Mouse (Mus musculus): ENCODE results near the gene Erg28. TPM values are rescaled to one million over a fixed set of nuclear protein-coding genes. Genes with fewer than 3 reads are reported as not detected.

Erg28 gene
- polyA plus RNA-seq, 1 experiment from 2014 or later = 125 TPM

DNA sequence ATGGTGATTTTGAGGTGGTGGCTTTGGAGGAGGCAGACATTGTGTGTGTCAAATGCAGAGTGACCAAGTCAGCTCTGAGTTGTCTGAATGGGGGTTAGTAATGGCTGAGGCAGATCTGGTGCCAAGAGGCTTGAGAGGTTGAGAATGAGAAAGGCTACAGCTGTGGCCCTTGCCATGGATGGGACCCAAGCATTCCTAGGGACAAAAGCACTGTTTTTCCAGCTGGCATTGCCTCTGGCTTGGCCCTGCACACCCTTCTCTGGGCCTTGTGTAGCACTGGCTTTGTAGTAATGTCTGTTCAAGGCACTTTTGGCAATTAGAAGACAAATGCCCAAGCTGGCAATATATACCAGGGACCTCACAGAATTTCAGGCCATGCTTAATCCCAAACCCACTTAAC lies 13.4 kb downstream of the Erg28 start:
- Histone ChIP-seq H3K4me2 (no peak overlapping the region), H3K4me1 (no peaks in the 10 kb centered on the region), H3K9me3 (no peaks in the 10 kb centered on the region), H3K9ac (no peak overlapping the region), H3K27me3 (no peaks in the 10 kb centered on the region), H3K4me3 (no peak overlapping the region), H3K27ac (no peak overlapping the region), H3K36me3 (peaks cover 50% of the 10 kb centered on the region)
- ATAC-seq (ENCODE audit: insufficient number of reproducible peaks, low FRiP score, low TSS enrichment, low read depth) = no peak

DNA sequence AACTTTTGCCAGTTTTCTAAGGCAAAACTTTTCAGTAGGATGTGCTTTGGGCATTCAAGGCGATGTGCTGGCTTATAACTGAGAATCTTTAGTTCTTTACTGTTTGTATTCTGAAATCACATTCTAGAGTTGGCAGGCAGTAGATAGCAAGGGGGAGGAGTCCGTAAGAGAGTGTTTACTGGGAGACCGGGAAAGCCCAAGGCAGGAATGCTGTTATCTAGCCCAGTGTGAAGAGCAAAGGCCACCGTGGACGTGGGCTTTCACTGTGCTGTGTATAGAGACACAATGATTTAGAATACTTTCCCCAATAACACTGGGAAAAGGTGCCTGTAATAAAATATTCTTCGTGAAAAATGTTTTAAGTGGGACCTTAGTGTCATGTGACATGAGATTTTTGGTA lies 14.6 kb downstream of the Erg28 start:
- Histone ChIP-seq H3K27me3 (no peaks in the 10 kb centered on the region), H3K27ac (no peak overlapping the region), H3K36me3 (peaks cover 39% of the 10 kb centered on the region), H3K9ac (no peak overlapping the region), H3K4me3 (no peak overlapping the region), H3K4me1 (no peaks in the 10 kb centered on the region), H3K9me3 (no peaks in the 10 kb centered on the region), H3K4me2 (no peak overlapping the region)
- 64% methylated on average over 6 of the region's 6 CpGs for WGBS
- no peak for ATAC-seq (ENCODE audit: insufficient number of reproducible peaks, low FRiP score, low TSS enrichment, low read depth)

DNA sequence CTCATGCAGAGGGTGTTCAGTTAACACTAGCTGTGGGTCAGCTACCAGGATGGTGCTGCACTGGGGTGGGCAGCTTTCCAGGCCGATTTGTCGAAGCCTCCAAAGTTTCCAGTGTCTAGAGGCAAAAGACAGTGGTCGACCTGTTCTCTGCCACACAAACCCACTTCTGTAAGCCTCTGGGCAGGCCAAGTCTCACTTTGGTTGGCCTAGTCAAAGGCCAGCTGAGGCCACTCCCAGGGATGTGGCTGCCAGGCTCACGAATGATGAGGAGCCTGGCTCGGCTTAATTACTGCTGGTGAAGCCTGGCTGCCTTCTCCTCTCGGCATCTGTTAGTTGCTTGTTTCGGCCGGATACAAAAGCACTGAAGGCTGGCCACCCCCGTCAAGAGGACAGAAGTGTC lies 24.3 kb downstream of the Erg28 start:
- Histone ChIP-seq H3K9me3 (no peaks in the 10 kb centered on the region), H3K4me2 (no peak overlapping the region), H3K27me3 (no peaks in the 10 kb centered on the region), H3K27ac (peak overlapping the region; percentile 33; the same call in 1 of the 2 replicates), H3K36me3 (no peaks in the 10 kb centered on the region), H3K4me1 (no peaks in the 10 kb centered on the region), H3K9ac (no peak overlapping the region), H3K4me3 (no peak overlapping the region)
- 45% methylated on average over 9 of the region's 9 CpGs for WGBS
- ATAC-seq (ENCODE audit: insufficient number of reproducible peaks, low FRiP score, low TSS enrichment, low read depth) = no peak; the same call in 1 of the 2 replicates

DNA sequence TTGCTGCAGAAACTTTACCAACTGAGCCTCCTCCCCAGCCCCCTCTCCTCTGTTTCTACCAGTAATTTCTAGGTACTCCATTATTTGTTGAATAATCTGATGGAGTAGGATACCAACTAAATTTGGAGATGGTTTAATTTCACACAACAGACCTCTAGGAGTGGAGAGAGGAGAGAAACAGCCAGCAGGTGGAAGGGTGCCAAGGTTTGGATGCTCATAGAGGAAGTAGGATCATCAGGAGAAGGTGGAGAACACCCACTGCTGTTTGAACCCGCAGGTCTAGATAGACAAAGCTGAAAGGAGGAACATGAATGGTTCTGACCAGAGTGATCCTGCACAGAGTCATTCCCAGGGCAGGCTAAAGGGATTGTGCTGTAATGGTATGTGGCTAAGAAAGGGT lies 28.8 kb downstream of the Erg28 start:
- no peak overlapping the region for H3K4me2 ChIP-seq

DNA sequence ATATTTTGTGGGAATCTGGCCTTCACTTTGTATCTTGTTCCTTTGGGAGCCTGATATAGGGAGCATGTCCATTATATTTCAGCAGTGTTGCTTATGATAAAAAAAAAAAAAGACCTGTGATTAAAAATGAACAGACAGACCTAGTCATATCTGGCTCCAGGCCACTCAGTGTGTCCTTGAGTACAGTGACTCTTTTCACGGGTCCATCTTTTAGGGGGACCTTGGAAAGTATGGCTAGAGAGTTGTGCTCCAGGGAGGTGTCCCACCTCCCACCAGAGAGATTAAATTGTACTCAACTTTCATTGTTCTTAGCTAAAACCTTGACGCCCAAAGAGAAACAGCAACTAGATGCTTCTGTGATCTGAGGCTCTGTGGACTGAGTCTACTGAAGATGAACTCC lies 30.3 kb downstream of the Erg28 start:
- H3K4me2 ChIP-seq = no peak overlapping the region
- 84% methylated on average over 2 of the region's 2 CpGs for WGBS
- H3K9me3 ChIP-seq = no peaks in the 10 kb centered on the region
- no peaks in the 10 kb centered on the region for H3K4me1 ChIP-seq
- H3K36me3 ChIP-seq = no peaks in the 10 kb centered on the region
- H3K27ac ChIP-seq = no peak overlapping the region
- no peak overlapping the region for H3K9ac ChIP-seq
- no peaks in the 10 kb centered on the region for H3K27me3 ChIP-seq
- no peak overlapping the region for H3K4me3 ChIP-seq
- ATAC-seq (ENCODE audit: insufficient number of reproducible peaks, low FRiP score, low TSS enrichment, low read depth) = no peak

More for the DNA sequence above, 28.8 kb downstream of the Erg28 start:
- Histone ChIP-seq H3K9ac (no peak overlapping the region), H3K4me3 (no peak overlapping the region), H3K9me3 (no peaks in the 10 kb centered on the region), H3K36me3 (no peaks in the 10 kb centered on the region), H3K27ac (no peak overlapping the region), H3K4me1 (no peaks in the 10 kb centered on the region), H3K27me3 (no peaks in the 10 kb centered on the region)
- 83% methylated on average over 1 of the region's 1 CpGs for WGBS
- ATAC-seq (ENCODE audit: insufficient number of reproducible peaks, low FRiP score, low TSS enrichment, low read depth) = no peak

DNA sequence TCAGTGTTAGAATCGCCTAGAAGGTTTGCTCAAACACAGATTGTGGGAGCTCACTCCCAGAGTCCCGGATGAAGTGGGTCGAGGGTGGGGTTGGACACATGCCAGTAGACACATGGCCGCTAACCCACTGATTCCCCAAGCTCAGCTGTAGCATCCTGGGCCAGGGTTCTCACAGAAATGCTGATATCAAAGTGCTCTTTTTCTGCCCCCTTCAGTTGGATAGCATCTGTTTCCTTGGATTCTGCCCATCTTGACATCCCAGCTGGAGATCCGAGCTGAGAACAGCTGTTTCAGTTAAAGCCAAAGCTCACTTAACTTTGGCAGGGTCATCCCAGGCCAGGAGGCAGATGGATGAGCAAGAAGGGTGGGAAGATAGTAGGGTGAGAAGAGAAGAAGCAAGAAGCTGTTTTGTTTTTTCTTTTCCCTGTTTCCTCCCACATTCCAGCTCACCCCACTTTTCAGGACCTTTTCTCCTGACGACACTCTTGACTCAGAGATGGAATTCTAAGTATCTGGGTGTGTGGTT lies 31.5 kb downstream of the Erg28 start:
- Histone ChIP-seq H3K9me3 (no peaks in the 10 kb centered on the region), H3K27me3 (no peaks in the 10 kb centered on the region), H3K4me1 (no peaks in the 10 kb centered on the region), H3K4me2 (no peak overlapping the region), H3K9ac (no peak overlapping the region), H3K27ac (no peak overlapping the region), H3K4me3 (no peak overlapping the region), H3K36me3 (no peaks in the 10 kb centered on the region)
- WGBS = 46% methylated on average over 6 of the region's 6 CpGs
- ATAC-seq (ENCODE audit: insufficient number of reproducible peaks, low FRiP score, low TSS enrichment, low read depth) = no peak

DNA sequence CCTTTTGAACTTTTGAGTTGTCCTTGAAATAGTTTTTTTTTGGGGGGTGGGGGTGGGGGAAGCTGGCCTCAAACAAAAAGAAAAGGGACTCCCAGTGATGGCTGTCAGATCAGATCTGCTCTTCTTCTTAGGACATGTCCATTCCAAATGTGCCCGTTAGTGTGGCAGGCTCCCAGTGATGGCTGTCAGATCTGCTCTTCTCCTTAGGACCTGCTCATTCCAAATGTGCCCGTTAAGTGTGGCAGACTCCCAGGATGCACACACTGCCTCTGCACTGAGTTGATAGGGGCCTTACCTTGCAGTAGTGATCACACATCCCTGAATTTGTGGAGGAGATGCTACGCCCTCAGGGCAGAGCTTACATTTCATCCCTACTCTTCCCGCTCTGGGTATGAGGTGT lies 32.2 kb downstream of the Erg28 start:
- no peak overlapping the region for H3K27ac ChIP-seq
- no peaks in the 10 kb centered on the region for H3K27me3 ChIP-seq
- 79% methylated on average over 4 of the region's 4 CpGs for WGBS

DNA sequence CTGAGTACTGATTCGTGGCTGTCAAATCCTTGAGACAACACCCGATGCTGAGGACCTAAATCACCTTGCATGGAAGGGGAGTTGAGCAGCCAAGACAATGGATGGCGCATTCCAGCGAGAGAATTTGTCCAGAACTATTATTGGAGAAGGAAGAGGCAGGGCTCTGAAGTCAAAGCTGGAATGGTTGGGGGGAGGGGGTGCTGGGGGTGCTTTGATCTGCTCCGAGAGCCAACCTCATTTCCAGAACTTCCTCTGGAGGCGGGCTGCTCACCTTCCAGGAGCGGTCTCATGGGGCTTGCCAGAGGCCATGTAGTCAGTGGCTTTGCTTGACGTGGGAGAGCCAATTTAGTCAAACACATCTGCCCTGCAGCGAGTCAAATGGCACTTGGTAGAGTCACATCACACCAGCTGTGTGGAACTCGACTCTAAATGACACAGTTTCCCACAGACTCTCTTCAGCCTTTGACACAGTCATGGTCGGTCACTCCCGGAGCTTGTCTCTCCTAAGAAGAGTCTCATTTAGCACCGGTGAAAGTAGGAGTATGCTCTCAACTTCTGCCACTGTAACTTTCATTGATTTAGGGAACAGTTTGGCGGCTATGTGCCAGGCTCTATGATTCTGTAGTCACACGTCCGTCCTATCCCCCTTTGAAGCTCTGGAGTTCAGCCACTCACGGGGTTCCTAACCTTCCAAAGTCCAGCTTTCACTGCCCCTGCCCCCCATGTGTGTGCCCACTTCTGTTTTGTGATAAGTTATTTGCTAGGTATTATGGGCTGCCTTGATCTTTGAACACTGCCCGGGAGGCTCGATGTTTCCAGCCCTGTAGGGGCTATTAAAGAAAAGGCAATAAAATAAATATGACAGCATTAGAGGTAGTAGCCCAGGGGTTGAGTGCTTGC lies 39.2 kb downstream of the Erg28 start:
- ATAC-seq (ENCODE audit: insufficient number of reproducible peaks, low FRiP score, low TSS enrichment, low read depth) = no peak
- WGBS = 25% methylated on average over 19 of the region's 19 CpGs
- Histone ChIP-seq H3K36me3 (no peaks in the 10 kb centered on the region), H3K9me3 (no peaks in the 10 kb centered on the region), H3K4me1 (peaks cover 10% of the 10 kb centered on the region), H3K4me2 (no peak overlapping the region), H3K4me3 (no peak overlapping the region), H3K27ac (no peak overlapping the region; the same call in 1 of the 2 replicates), H3K9ac (no peak overlapping the region), H3K27me3 (no peaks in the 10 kb centered on the region)

More for the DNA sequence above, 32.2 kb downstream of the Erg28 start:
- Histone ChIP-seq H3K4me1 (no peaks in the 10 kb centered on the region), H3K9me3 (no peaks in the 10 kb centered on the region), H3K4me2 (no peak overlapping the region), H3K9ac (no peak overlapping the region), H3K36me3 (no peaks in the 10 kb centered on the region), H3K4me3 (no peak overlapping the region)
- ATAC-seq (ENCODE audit: insufficient number of reproducible peaks, low FRiP score, low TSS enrichment, low read depth) = no peak

DNA sequence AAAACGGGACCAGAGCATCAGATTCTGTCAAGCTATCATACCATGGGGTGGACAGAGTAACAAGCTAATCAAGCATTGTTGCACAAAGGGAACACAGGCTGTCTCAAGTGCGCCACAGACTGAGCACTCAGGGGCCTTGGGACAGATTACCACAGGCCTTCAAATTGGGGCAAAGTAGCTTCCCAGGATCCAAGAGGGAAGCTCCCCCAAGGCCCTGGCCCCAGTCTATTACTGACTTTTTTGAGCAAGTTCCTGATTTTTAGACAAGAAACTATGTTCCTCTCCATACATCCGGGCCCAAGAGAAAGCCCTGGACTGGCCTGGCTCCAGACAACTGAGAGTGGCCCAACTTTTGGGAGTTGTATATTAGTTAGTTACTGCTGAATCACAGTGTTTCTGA lies 42.7 kb downstream of the Erg28 start:
- no peak overlapping the region for H3K4me3 ChIP-seq
- no peak for ATAC-seq (ENCODE audit: insufficient number of reproducible peaks, low FRiP score, low TSS enrichment, low read depth)
- H3K4me1 ChIP-seq = peaks cover 10% of the 10 kb centered on the region
- no peaks in the 10 kb centered on the region for H3K27me3 ChIP-seq
- no peaks in the 10 kb centered on the region for H3K9me3 ChIP-seq
- H3K4me2 ChIP-seq = no peak overlapping the region
- no peaks in the 10 kb centered on the region for H3K36me3 ChIP-seq
- 88% methylated on average over 3 of the region's 3 CpGs for WGBS
- no peak overlapping the region for H3K27ac ChIP-seq
- H3K9ac ChIP-seq = no peak overlapping the region

DNA sequence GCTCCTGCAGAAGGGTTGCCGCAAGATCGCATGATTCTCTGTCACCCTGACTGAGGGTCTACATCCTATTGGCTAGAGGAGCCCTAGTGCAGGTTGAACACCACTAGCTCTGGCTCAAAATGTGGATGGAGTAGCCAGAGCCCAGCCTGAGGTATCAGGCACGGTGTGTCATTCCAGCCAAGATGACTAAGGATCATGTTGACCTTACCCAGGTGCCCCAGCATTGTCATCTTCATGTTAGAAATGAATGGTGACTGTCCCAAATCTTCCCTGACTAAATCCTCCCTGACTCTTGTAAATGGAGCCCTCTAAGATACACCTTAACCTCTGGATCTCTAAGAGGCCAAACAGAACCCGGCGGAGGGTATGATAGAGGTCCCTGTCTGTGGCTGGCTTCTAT lies 44.6 kb downstream of the Erg28 start:
- Histone ChIP-seq H3K4me1 (peaks cover under 1% of the 10 kb centered on the region; the same call in 1 of the 2 replicates), H3K27ac (no peak overlapping the region), H3K36me3 (no peaks in the 10 kb centered on the region), H3K4me3 (no peak overlapping the region), H3K9me3 (no peaks in the 10 kb centered on the region), H3K4me2 (no peak overlapping the region), H3K9ac (no peak overlapping the region), H3K27me3 (no peaks in the 10 kb centered on the region)
- WGBS = 95% methylated on average over 5 of the region's 5 CpGs
- ATAC-seq (ENCODE audit: insufficient number of reproducible peaks, low FRiP score, low TSS enrichment, low read depth) = no peak

DNA sequence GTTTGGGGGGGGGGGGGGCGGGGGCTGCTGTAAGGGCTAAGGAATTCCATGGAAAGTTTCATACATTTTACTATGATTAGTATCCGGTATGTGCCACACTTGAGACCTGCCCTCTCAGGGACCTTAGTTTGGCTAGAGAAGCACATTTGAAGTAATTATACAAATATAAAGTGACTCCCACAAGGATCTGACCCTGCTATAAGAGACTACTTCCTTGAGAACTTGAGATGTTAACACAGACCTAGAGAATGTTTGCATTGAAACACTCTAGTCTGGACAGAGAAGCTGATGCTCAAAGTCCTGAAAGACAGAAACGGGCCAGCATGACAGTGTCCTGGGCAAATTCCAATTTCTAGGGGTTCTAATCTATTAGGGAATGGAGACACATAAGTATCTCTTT lies 45.4 kb downstream of the Erg28 start:
- Histone ChIP-seq H3K4me1 (no peaks in the 10 kb centered on the region), H3K4me2 (no peak overlapping the region), H3K27me3 (no peaks in the 10 kb centered on the region), H3K9ac (no peak overlapping the region), H3K36me3 (no peaks in the 10 kb centered on the region), H3K4me3 (no peak overlapping the region), H3K9me3 (no peaks in the 10 kb centered on the region), H3K27ac (no peak overlapping the region)
- ATAC-seq (ENCODE audit: insufficient number of reproducible peaks, low FRiP score, low TSS enrichment, low read depth) = no peak
- 71% methylated on average over 3 of the region's 3 CpGs for WGBS

DNA sequence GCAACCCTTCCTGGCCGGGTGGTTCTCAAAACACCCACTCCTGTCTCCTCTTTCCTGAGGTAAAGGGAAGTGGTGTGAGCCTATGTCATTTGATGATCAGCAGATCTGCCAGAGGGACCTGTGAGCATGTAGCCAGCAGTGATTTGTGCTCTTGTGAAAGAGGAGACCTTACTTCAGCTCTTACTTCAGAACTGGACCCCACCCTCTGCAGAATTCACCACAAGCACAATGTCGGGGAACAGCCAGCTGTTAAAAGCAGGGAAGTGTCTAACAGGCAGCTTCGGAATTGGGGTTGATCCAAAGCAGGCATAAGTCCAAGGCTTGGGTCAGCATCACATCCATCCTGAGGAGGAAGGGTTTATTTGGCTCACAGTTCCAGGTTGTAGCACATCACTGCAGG lies 53.0 kb downstream of the Erg28 start:
- no peak overlapping the region for H3K4me2 ChIP-seq
- no peaks in the 10 kb centered on the region for H3K27me3 ChIP-seq
- H3K4me1 ChIP-seq = no peaks in the 10 kb centered on the region
- no peak overlapping the region for H3K9ac ChIP-seq
- H3K36me3 ChIP-seq = no peaks in the 10 kb centered on the region
- no peak overlapping the region for H3K4me3 ChIP-seq
- no peak for ATAC-seq (ENCODE audit: insufficient number of reproducible peaks, low FRiP score, low TSS enrichment, low read depth)
- H3K9me3 ChIP-seq = no peaks in the 10 kb centered on the region
- WGBS = 51% methylated on average over 3 of the region's 3 CpGs
- no peak overlapping the region for H3K27ac ChIP-seq

Measured in limb, embryonic 15.5 days (tissue).